Mouse (Mus musculus): ENCODE measurements at regions not wholly inside any gene's neighbourhood (a gene's known extent, or its start where the extent isn't known, plus 50 kb on each side); places are given as distances from the start of the nearest gene placed in this dataset.

GRCm38 (mm10) chr3:21761219-21761600 lies 315.2 kb upstream of the Tbl1xr1 start:
- Histone ChIP-seq H3K9me3 (replicated peaks; ENCODE audit: insufficient read depth, low read length) (no peaks in the 10 kb centered on the region), H3K27me3 (ENCODE audit: control insufficient read depth in 1 of 2, insufficient read depth in 2 of 2, low read length in 2 of 2) (no peaks in the 10 kb centered on the region), H3K27ac (ENCODE audit: control insufficient read depth, low read depth, low read length) (peak overlapping the region; percentile 36; the same call in 1 of the 2 replicates), H3K4me3 (ENCODE audit: control insufficient read depth in 1 of 2, insufficient read depth in 1 of 2, low read depth in 2 of 2, low read length in 2 of 2) (no peak overlapping the region), H3K36me3 (ENCODE audit: control insufficient read depth in 1 of 2, insufficient read depth in 2 of 2, low read length in 2 of 2) (peaks cover 0 to 14% of the 10 kb centered on the region in 2 experiments; a peak in 2 of 4 replicates), H3K4me1 (ENCODE audit: control insufficient read depth in 1 of 2, insufficient read depth in 2 of 2, low read length in 2 of 2) (peaks cover 8 to 11% of the 10 kb centered on the region in 2 experiments), H3K9ac (ENCODE audit: control insufficient read depth, low read depth, low read length, poor library complexity, severe bottlenecking) (no peak overlapping the region), H3K79me2 (ENCODE audit: control insufficient read depth, insufficient read depth, low read length, poor library complexity) (no peaks in the 10 kb centered on the region)
- DNase-seq (ENCODE audit: low read depth, low spot score), result no peak
- TF ChIP-seq GATA1 (IDR thresholded peaks at IDR 0.05; ENCODE audit: low read depth, low read length) (no peak), NRF1 (IDR thresholded peaks at IDR 0.05; ENCODE audit: insufficient read depth, low read depth, low read length, poor library complexity, severe bottlenecking) (no peak), TBP (IDR thresholded peaks at IDR 0.05; ENCODE audit: low read depth, low read length) (no peak), USF2 (IDR thresholded peaks at IDR 0.05; ENCODE audit: borderline replicate concordance in 1 of 2, insufficient read depth in 1 of 2, low read depth in 1 of 2, low read length in 2 of 2) (no peak), MYB (IDR thresholded peaks at IDR 0.05; ENCODE audit: low read depth, low read length) (no peak), UBTF (IDR thresholded peaks at IDR 0.05; ENCODE audit: borderline replicate concordance, insufficient read depth, low read depth, low read length) (no peak), RCOR1 (IDR thresholded peaks at IDR 0.05; ENCODE audit: low read depth, low read length) (no peak), E2F4 (IDR thresholded peaks at IDR 0.05; ENCODE audit: borderline replicate concordance, low read depth, low read length) (no peak), USF1 (IDR thresholded peaks at IDR 0.05; ENCODE audit: low read depth, low read length) (no peak), SIN3A (IDR thresholded peaks at IDR 0.05; ENCODE audit: low read length) (no peak), HCFC1 (IDR thresholded peaks at IDR 0.05; ENCODE audit: low read depth, low read length) (no peak), NELFE (IDR thresholded peaks at IDR 0.05; ENCODE audit: low read depth, low read length) (no peak), ZKSCAN1 (IDR thresholded peaks at IDR 0.05; ENCODE audit: low read depth, low read length) (no peak), CTCF (IDR thresholded peaks at IDR 0.05 in 2 of 3, conservative IDR thresholded peaks at IDR 0.05 in 1 of 3; ENCODE audit: control insufficient read depth in 1 of 3, insufficient read depth in 1 of 3, low read depth in 2 of 3, low read length in 3 of 3, poor library complexity in 1 of 3, severe bottlenecking in 1 of 3) (no peak), TAL1 (IDR thresholded peaks at IDR 0.05; ENCODE audit: low read length) (no peak)

DNA sequence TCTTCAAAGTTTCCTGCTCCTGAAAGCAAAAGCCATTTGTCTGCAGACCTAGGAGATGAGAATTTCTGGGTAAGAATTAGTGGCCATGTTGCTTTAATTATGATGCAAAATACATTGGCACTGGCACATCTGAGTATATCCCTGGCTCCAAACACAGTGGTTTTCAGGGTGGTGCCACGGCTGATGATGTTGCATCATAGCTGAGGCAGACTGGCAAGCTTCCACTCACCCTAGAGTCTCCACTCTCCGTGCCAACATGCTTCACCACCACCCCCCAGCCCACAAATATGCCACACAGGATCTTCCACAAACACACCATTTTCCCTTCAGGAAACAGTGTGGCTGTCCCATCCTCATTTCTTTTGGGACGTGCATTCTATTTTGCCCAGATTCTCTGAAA lies 314.5 kb upstream of the Tbl1xr1 start:
- no peak for TF ChIP-seq ETS1 (IDR thresholded peaks at IDR 0.05; ENCODE audit: low read depth, low read length)
- TF ChIP-seq MXI1 (IDR thresholded peaks at IDR 0.05; ENCODE audit: low read depth, low read length), result no peak
- TF ChIP-seq NELFE (IDR thresholded peaks at IDR 0.05; ENCODE audit: low read depth, low read length), result no peak
- no peak for TF ChIP-seq MAZ (IDR thresholded peaks at IDR 0.05; ENCODE audit: low read depth, low read length)
- no peak for TF ChIP-seq BHLHE40 (IDR thresholded peaks at IDR 0.05; ENCODE audit: borderline replicate concordance, low read depth, low read length)
- Histone ChIP-seq H3K27me3 (ENCODE audit: control insufficient read depth in 1 of 2, insufficient read depth in 2 of 2, low read length in 2 of 2) (no peaks in the 10 kb centered on the region), H3K27ac (ENCODE audit: control insufficient read depth, low read depth, low read length) (no peak overlapping the region), H3K4me1 (ENCODE audit: control insufficient read depth in 1 of 2, insufficient read depth in 2 of 2, low read length in 2 of 2) (peaks cover 8 to 11% of the 10 kb centered on the region in 2 experiments), H3K4me3 (ENCODE audit: control insufficient read depth in 1 of 2, insufficient read depth in 1 of 2, low read depth in 2 of 2, low read length in 2 of 2) (no peak overlapping the region), H3K9ac (ENCODE audit: control insufficient read depth, low read depth, low read length, poor library complexity, severe bottlenecking) (no peak overlapping the region), H3K79me2 (ENCODE audit: control insufficient read depth, insufficient read depth, low read length, poor library complexity) (no peaks in the 10 kb centered on the region), H3K9me3 (replicated peaks; ENCODE audit: insufficient read depth, low read length) (no peaks in the 10 kb centered on the region), H3K36me3 (ENCODE audit: control insufficient read depth in 1 of 2, insufficient read depth in 2 of 2, low read length in 2 of 2) (peaks cover 0 to 14% of the 10 kb centered on the region in 2 experiments; a peak in 2 of 4 replicates)
- no peak for DNase-seq (ENCODE audit: low read depth, low spot score)

Measured in MEL (cell line).